Mouse (Mus musculus): ENCODE results near the gene Gabpb2. TPM values are rescaled to one million over a fixed set of nuclear protein-coding genes. Genes with fewer than 3 reads are reported as not detected.
"Not testable (repeated sequence)": the region's sequence is repeated elsewhere in the genome, so short reads cannot be mapped to it uniquely, and the experiment has no call there.

Gene Gabpb2
- polyA plus RNA-seq, 1 experiment from 2014 or later, result 13.5 TPM

GRCm38 (mm10) chr3:95227214-95227613, 9.5 kb upstream of the Gabpb2 start:
- peak overlapping the region; percentile 94; the same call in 1 of the 2 replicates for H3K27ac ChIP-seq
- peaks cover 65% of the 10 kb centered on the region for H3K79me2 ChIP-seq (ENCODE audit: inconsistent target)
- 55% methylated on average over 1 of the region's 1 CpGs for WGBS (ENCODE audit: missing documents)
- H3K36me3 ChIP-seq (ENCODE audit: inconsistent target), result peaks cover 6% of the 10 kb centered on the region
- H3K4me3 ChIP-seq (ENCODE audit: inconsistent target), result peak overlapping the region; percentile 81

GRCm38 (mm10) chr3:95224295-95224694, 6.6 kb upstream of the Gabpb2 start:
- no peak overlapping the region for H3K27ac ChIP-seq
- H3K36me3 ChIP-seq (ENCODE audit: inconsistent target), result peaks cover 4% of the 10 kb centered on the region; the same call in 1 of the 2 replicates
- no peak overlapping the region for H3K4me3 ChIP-seq (ENCODE audit: inconsistent target)
- 94% methylated on average over 6 of the region's 6 CpGs for WGBS (ENCODE audit: missing documents)
- peaks cover 47% of the 10 kb centered on the region for H3K79me2 ChIP-seq (ENCODE audit: inconsistent target)

GRCm38 (mm10) chr3:95223041-95223440, 5.3 kb upstream of the Gabpb2 start:
- 100% methylated on average over 2 of the region's 2 CpGs for WGBS (ENCODE audit: missing documents)
- Histone ChIP-seq H3K79me2 (ENCODE audit: inconsistent target) (peaks cover 39% of the 10 kb centered on the region), H3K4me3 (ENCODE audit: inconsistent target) (no peak overlapping the region), H3K36me3 (ENCODE audit: inconsistent target) (peaks cover 4% of the 10 kb centered on the region; the same call in 1 of the 2 replicates), H3K27ac (no peak overlapping the region)

- 57% methylated on average over 6 of the region's 6 CpGs for WGBS (ENCODE audit: missing documents)
- peak overlapping the region; percentile 57 for H3K4me3 ChIP-seq (ENCODE audit: inconsistent target)
- peaks cover 4% of the 10 kb centered on the region; the same call in 1 of the 2 replicates for H3K36me3 ChIP-seq (ENCODE audit: inconsistent target)
Observed at GRCm38 (mm10) chr3:95218466-95219137, 886 bp upstream of the Gabpb2 start.

GRCm38 (mm10) chr3:95216655-95217254, 961 bp downstream of the Gabpb2 start:
- Histone ChIP-seq H3K27ac (peak overlapping the region; percentile 93), H3K79me2 (ENCODE audit: inconsistent target) (peaks cover 31% of the 10 kb centered on the region), H3K4me3 (ENCODE audit: inconsistent target) (peak overlapping the region; percentile 57), H3K36me3 (ENCODE audit: inconsistent target) (0 out of 2 replicates have a peak, but pooled peaks cover 4% of the 10 kb centered on the region)
- WGBS (ENCODE audit: missing documents), result 19% methylated on average over 4 of the region's 4 CpGs

More at GRCm38 (mm10) chr3:95218466-95219137, 886 bp upstream of the Gabpb2 start:
- Histone ChIP-seq H3K79me2 (ENCODE audit: inconsistent target) (peaks cover 20% of the 10 kb centered on the region), H3K27ac (peak overlapping the region; percentile 93)

GRCm38 (mm10) chr3:95213609-95213975, 4.1 kb downstream of the Gabpb2 start:
- WGBS (ENCODE audit: missing documents), result 100% methylated on average over 1 of the region's 1 CpGs
- Histone ChIP-seq H3K27ac (no peak overlapping the region), H3K79me2 (ENCODE audit: inconsistent target) (peaks cover 46% of the 10 kb centered on the region), H3K4me3 (ENCODE audit: inconsistent target) (no peak overlapping the region), H3K36me3 (ENCODE audit: inconsistent target) (no peaks in the 10 kb centered on the region; the same call in 1 of the 2 replicates)

- not testable (repeated sequence) for H3K27ac ChIP-seq; H3K4me3 ChIP-seq (ENCODE audit: inconsistent target); H3K36me3 ChIP-seq (ENCODE audit: inconsistent target)
- H3K79me2 ChIP-seq (ENCODE audit: inconsistent target), result peaks cover 46% of the 10 kb centered on the region
- WGBS (ENCODE audit: missing documents), result 99% methylated on average over 7 of the region's 10 CpGs
Observed at GRCm38 (mm10) chr3:95212889-95213608, 4.7 kb downstream of the Gabpb2 start.

- H3K27ac ChIP-seq, result no peak overlapping the region
- 100% methylated on average over 2 of the region's 2 CpGs for WGBS (ENCODE audit: missing documents)
- H3K4me3 ChIP-seq (ENCODE audit: inconsistent target), result no peak overlapping the region
- peaks cover 32% of the 10 kb centered on the region for H3K79me2 ChIP-seq (ENCODE audit: inconsistent target)
- peaks cover 11% of the 10 kb centered on the region for H3K36me3 ChIP-seq (ENCODE audit: inconsistent target)
Observed at GRCm38 (mm10) chr3:95210585-95210984, 7.1 kb downstream of the Gabpb2 start.

GRCm38 (mm10) chr3:95208286-95208685, 9.4 kb downstream of the Gabpb2 start:
- Histone ChIP-seq H3K27ac (no peak overlapping the region), H3K4me3 (ENCODE audit: inconsistent target) (no peak overlapping the region), H3K36me3 (ENCODE audit: inconsistent target) (peaks cover 31% of the 10 kb centered on the region), H3K79me2 (ENCODE audit: inconsistent target) (peaks cover 26% of the 10 kb centered on the region; the same call in 1 of the 2 replicates)
- WGBS (ENCODE audit: missing documents), result 93% methylated on average over 3 of the region's 4 CpGs

- peaks cover 74% of the 10 kb centered on the region for H3K36me3 ChIP-seq (ENCODE audit: inconsistent target)
- 84% methylated on average over 6 of the region's 6 CpGs for WGBS (ENCODE audit: missing documents)
Observed at GRCm38 (mm10) chr3:95203880-95204279, 13.8 kb downstream of the Gabpb2 start.

GRCm38 (mm10) chr3:95200562-95200961, 17.2 kb downstream of the Gabpb2 start:
- Histone ChIP-seq H3K36me3 (ENCODE audit: inconsistent target) (peaks cover 92% of the 10 kb centered on the region), H3K27ac (no peak overlapping the region), H3K4me3 (ENCODE audit: inconsistent target) (no peak overlapping the region), H3K79me2 (ENCODE audit: inconsistent target) (no peaks in the 10 kb centered on the region)
- 100% methylated on average over 2 of the region's 2 CpGs for WGBS (ENCODE audit: missing documents)

More at GRCm38 (mm10) chr3:95203880-95204279, 13.8 kb downstream of the Gabpb2 start:
- no peak overlapping the region for H3K4me3 ChIP-seq (ENCODE audit: inconsistent target)
- H3K79me2 ChIP-seq (ENCODE audit: inconsistent target), result no peaks in the 10 kb centered on the region; the same call in 1 of the 2 replicates
- H3K27ac ChIP-seq, result no peak overlapping the region

GRCm38 (mm10) chr3:95200132-95200531, 17.6 kb downstream of the Gabpb2 start:
- Histone ChIP-seq H3K27ac (no peak overlapping the region), H3K4me3 (ENCODE audit: inconsistent target) (no peak overlapping the region), H3K36me3 (ENCODE audit: inconsistent target) (peaks cover 94% of the 10 kb centered on the region), H3K79me2 (ENCODE audit: inconsistent target) (no peaks in the 10 kb centered on the region)
- WGBS (ENCODE audit: missing documents), result 96% methylated on average over 7 of the region's 7 CpGs

- peaks cover 88% of the 10 kb centered on the region for H3K36me3 ChIP-seq (ENCODE audit: inconsistent target)
- H3K4me3 ChIP-seq (ENCODE audit: inconsistent target), result no peak overlapping the region
- WGBS (ENCODE audit: missing documents), result 93% methylated on average over 1 of the region's 1 CpGs
- no peak overlapping the region for H3K27ac ChIP-seq
- no peaks in the 10 kb centered on the region for H3K79me2 ChIP-seq (ENCODE audit: inconsistent target)
Observed at GRCm38 (mm10) chr3:95199101-95199500, 18.6 kb downstream of the Gabpb2 start.

GRCm38 (mm10) chr3:95195772-95196171, 21.9 kb downstream of the Gabpb2 start:
- Histone ChIP-seq H3K4me3 (ENCODE audit: inconsistent target) (no peak overlapping the region), H3K79me2 (ENCODE audit: inconsistent target) (no peaks in the 10 kb centered on the region), H3K27ac (no peak overlapping the region), H3K36me3 (ENCODE audit: inconsistent target) (peaks cover 64% of the 10 kb centered on the region)
- WGBS (ENCODE audit: missing documents), result 96% methylated on average over 2 of the region's 2 CpGs

GRCm38 (mm10) chr3:95194721-95195135, 23.0 kb downstream of the Gabpb2 start:
- peaks cover 62% of the 10 kb centered on the region for H3K36me3 ChIP-seq (ENCODE audit: inconsistent target)

More at GRCm38 (mm10) chr3:95194721-95195135, 23.0 kb downstream of the Gabpb2 start:
- no peak overlapping the region for H3K4me3 ChIP-seq (ENCODE audit: inconsistent target)
- no peak overlapping the region for H3K27ac ChIP-seq
- no peaks in the 10 kb centered on the region for H3K79me2 ChIP-seq (ENCODE audit: inconsistent target)
- WGBS (ENCODE audit: missing documents), result 91% methylated on average over 6 of the region's 6 CpGs

Data from macrophage (primary cell).